Mouse (Mus musculus) intestine, embryonic 15.5 days (tissue): ENCODE results near the gene Hmcn2. TPM values are rescaled to one million over a fixed set of nuclear protein-coding genes. Genes with fewer than 3 reads are reported as not detected.

Experiments
- ATAC-seq: fragments of 200-750 bp; cut with Nextera tagmentation; 2 replicates; pipeline ENCODE4 v1.8.0; 2017; ENCODE audit warnings: moderate TSS enrichment, moderate library complexity
- H3K27ac ChIP-seq: fragments of 300-500 bp; sonication (generic); 2 replicates; pipeline ENCODE4 v1.5.1; 2015; ENCODE audit warnings: mild to moderate bottlenecking, inconsistent platforms
- H3K27me3 ChIP-seq: fragments of 300-500 bp; sonication (generic); replicated peaks from 2 replicates; pipeline ENCODE4 v1.6.1; 2015; ENCODE audit warnings: inconsistent platforms
- H3K36me3 ChIP-seq: fragments of 300-500 bp; sonication (generic); 2 replicates; pipeline ENCODE4 v1.6.1; 2015; ENCODE audit warnings: inconsistent platforms
- H3K4me1 ChIP-seq: fragments of 300-500 bp; sonication (generic); replicated peaks from 2 replicates; pipeline ENCODE4 v1.6.1; 2015; ENCODE audit warnings: inconsistent platforms
- H3K4me2 ChIP-seq: fragments of 300-500 bp; sonication (generic); replicated peaks from 2 replicates; pipeline ENCODE4 v1.6.1; 2015; ENCODE audit warnings: mild to moderate bottlenecking, inconsistent platforms
- H3K4me3 ChIP-seq: fragments of 300-500 bp; sonication (generic); replicated peaks from 2 replicates; pipeline ENCODE4 v1.5.1; 2015; ENCODE audit warnings: inconsistent platforms
- H3K9ac ChIP-seq: fragments of 300-500 bp; sonication (generic); 2 replicates; pipeline ENCODE4 v1.6.1; 2015; ENCODE audit warnings: inconsistent platforms
- H3K9me3 ChIP-seq: fragments of 300-500 bp; sonication (generic); 2 replicates; pipeline ENCODE4 v1.6.1; 2016; ENCODE audit warnings: inconsistent platforms
- WGBS: fragments of 180-500 bp; shearing (Covaris S2); methylation state at CpG from one replicate; pipeline ENCODE4 v1.1.7; 2015; 5-methylcytosine and 5-hydroxymethylcytosine counted together
- polyA plus RNA-seq: library from polyadenylated mRNA; unstranded; fragments of >200 nt; fragmentation: Nextera tagmentation; extraction: Ambion mirVana; gene quantifications from 2 replicates; pipeline ENCODE4 v1.2.1, GENCODE M21; 2015

The Hmcn2 gene
- polyA plus RNA-seq, 1 experiment from 2014 or later: 3.3 TPM

DNA sequence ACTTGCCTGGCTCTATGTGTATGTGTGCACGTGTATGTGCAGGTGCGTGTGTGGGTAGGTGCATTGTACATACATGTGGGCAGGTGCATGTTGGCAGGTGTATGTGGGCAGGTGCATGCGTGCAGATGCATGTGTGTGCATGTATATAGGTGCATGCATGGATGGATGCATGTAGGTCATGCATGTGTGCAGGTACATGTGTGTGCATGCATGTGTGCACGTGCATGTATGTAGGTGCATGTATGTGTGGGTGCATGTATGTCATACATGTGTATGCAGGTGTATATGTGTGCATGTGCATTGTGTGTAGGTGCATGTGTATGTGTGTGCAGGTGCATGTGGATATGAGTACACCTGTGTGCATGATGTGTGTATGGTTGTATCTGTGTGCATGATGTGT lies 135.7 kb downstream of the Hmcn2 start:
- no peaks in the 10 kb centered on the region for H3K36me3 ChIP-seq
- H3K27ac ChIP-seq: no peak overlapping the region
- H3K9ac ChIP-seq: no peak overlapping the region
- no peak overlapping the region for H3K4me2 ChIP-seq
- H3K9me3 ChIP-seq: no peaks in the 10 kb centered on the region
- H3K4me3 ChIP-seq: no peak overlapping the region
- WGBS: 95% methylated on average over 4 of the region's 4 CpGs
- no peaks in the 10 kb centered on the region for H3K27me3 ChIP-seq
- peaks cover 40% of the 10 kb centered on the region for H3K4me1 ChIP-seq
- no peak for ATAC-seq

DNA sequence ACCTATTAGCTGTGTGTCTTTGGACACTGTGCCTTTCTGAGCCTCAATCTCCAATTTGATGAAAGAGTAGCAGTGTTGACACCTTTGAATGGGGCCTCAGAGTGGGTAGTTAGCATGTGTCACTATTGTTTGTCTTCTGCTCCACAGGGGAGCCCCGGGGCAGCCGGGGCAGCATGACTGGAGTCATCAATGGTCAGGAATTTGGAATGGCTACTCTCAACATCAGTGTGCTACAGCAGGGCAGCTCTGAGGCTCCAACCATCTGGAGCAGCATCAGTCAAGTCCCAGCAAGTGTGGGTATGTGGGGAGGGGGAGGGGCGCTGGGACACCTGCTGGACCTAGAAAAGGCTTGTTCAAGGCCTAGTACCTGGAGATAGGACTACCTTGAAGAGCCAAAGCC lies 136.4 kb downstream of the Hmcn2 start:
- WGBS: 63% methylated on average over 3 of the region's 3 CpGs
- no peaks in the 10 kb centered on the region for H3K9me3 ChIP-seq
- no peak overlapping the region for H3K27ac ChIP-seq
- no peak for ATAC-seq
- H3K4me2 ChIP-seq: no peak overlapping the region
- H3K9ac ChIP-seq: no peak overlapping the region
- no peak overlapping the region for H3K4me3 ChIP-seq
- peaks cover 41% of the 10 kb centered on the region for H3K4me1 ChIP-seq
- H3K27me3 ChIP-seq: no peaks in the 10 kb centered on the region
- no peaks in the 10 kb centered on the region for H3K36me3 ChIP-seq

DNA sequence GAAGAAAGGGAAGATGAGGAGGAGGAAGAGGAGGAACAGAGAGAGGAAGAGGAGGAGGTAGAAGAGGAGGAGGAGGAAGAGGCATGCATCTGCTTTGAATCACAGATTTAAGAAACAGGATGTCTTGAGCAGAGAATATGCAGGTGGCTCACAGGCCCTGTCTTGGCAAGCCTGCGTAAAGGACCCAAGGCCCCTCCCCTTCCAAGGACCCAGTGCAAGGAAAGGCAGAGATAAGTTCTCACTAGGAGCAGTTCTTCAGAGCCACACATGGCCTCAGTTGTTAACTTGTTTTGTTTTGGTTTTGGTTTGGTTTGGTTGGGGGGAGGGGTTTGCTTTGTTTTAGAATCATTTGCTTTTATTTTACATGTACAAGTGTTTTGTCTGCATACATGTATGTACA lies 137.3 kb downstream of the Hmcn2 start:
- ATAC-seq: no peak
- no peaks in the 10 kb centered on the region for H3K27me3 ChIP-seq
- no peaks in the 10 kb centered on the region for H3K9me3 ChIP-seq
- peaks cover 41% of the 10 kb centered on the region for H3K4me1 ChIP-seq
- WGBS: 17% methylated on average over 1 of the region's 1 CpGs
- H3K4me2 ChIP-seq: no peak overlapping the region
- no peaks in the 10 kb centered on the region for H3K36me3 ChIP-seq
- H3K27ac ChIP-seq: no peak overlapping the region
- no peak overlapping the region for H3K9ac ChIP-seq
- H3K4me3 ChIP-seq: no peak overlapping the region

- no peak overlapping the region for H3K4me3 ChIP-seq
- ATAC-seq: no peak; the same call in 1 of the 2 replicates
- H3K4me1 ChIP-seq: peaks cover 41% of the 10 kb centered on the region
- H3K9me3 ChIP-seq: no peaks in the 10 kb centered on the region
- peak overlapping the region; percentile 20; the same call in 1 of the 2 replicates for H3K4me2 ChIP-seq
- H3K9ac ChIP-seq: no peak overlapping the region
- peak overlapping the region; percentile 74 for H3K27ac ChIP-seq
- no peaks in the 10 kb centered on the region for H3K36me3 ChIP-seq
- 71% methylated on average over 13 of the region's 13 CpGs for WGBS
- no peaks in the 10 kb centered on the region for H3K27me3 ChIP-seq
Measured at GRCm38 (mm10) chr2:31453011-31453410, 138.8 kb downstream of the Hmcn2 start.

- H3K27me3 ChIP-seq: no peaks in the 10 kb centered on the region
Measured at GRCm38 (mm10) chr2:31453559-31454177, 139.5 kb downstream of the Hmcn2 start.

GRCm38 (mm10) chr2:31454280-31454679 lies 140.1 kb downstream of the Hmcn2 start:
- Histone ChIP-seq H3K4me3 (no peak overlapping the region), H3K4me1 (peaks cover 47% of the 10 kb centered on the region), H3K9me3 (no peaks in the 10 kb centered on the region), H3K9ac (no peak overlapping the region), H3K27me3 (no peaks in the 10 kb centered on the region), H3K36me3 (no peaks in the 10 kb centered on the region), H3K4me2 (no peak overlapping the region), H3K27ac (peak overlapping the region; percentile 74; the same call in 1 of the 2 replicates)
- ATAC-seq: no peak
- WGBS: 56% methylated on average over 8 of the region's 8 CpGs

More at GRCm38 (mm10) chr2:31453559-31454177, 139.5 kb downstream of the Hmcn2 start:
- WGBS: 30% methylated on average over 11 of the region's 11 CpGs
- ATAC-seq: peak; percentile 82
- no peaks in the 10 kb centered on the region for H3K36me3 ChIP-seq
- H3K4me2 ChIP-seq: peak overlapping the region; percentile 20
- no peak overlapping the region for H3K4me3 ChIP-seq
- peaks cover 43% of the 10 kb centered on the region for H3K4me1 ChIP-seq
- no peak overlapping the region for H3K9ac ChIP-seq
- H3K27ac ChIP-seq: peak overlapping the region; percentile 74
- no peaks in the 10 kb centered on the region for H3K9me3 ChIP-seq

DNA sequence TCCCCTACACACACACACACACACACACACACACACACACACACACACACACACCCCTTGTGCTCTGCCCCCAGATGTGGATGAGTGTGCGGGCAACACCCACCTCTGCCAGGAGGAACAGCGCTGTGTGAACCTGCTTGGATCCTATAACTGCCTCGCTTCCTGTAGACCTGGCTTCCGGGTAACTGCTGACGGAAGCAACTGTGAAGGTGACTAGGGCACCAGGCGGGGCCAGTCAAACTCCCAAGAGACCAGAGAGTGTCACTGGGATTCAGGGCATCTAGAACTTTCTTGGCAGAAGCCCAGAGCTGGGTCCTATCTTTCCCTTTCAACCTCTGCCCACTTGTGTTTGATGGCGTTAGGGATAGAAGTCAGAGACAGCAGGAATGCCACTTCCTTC lies 141.2 kb downstream of the Hmcn2 start:
- no peak overlapping the region for H3K9ac ChIP-seq
- H3K4me3 ChIP-seq: no peak overlapping the region
- no peak overlapping the region for H3K27ac ChIP-seq
- H3K4me1 ChIP-seq: peaks cover 50% of the 10 kb centered on the region
- no peaks in the 10 kb centered on the region for H3K27me3 ChIP-seq
- WGBS: 82% methylated on average over 7 of the region's 7 CpGs
- H3K9me3 ChIP-seq: no peaks in the 10 kb centered on the region
- no peak overlapping the region for H3K4me2 ChIP-seq
- no peaks in the 10 kb centered on the region for H3K36me3 ChIP-seq
- ATAC-seq: no peak

GRCm38 (mm10) chr2:31458460-31458859 lies 144.2 kb downstream of the Hmcn2 start:
- 51% methylated on average over 5 of the region's 5 CpGs for WGBS
- peak overlapping the region; percentile 27; the same call in 1 of the 2 replicates for H3K27ac ChIP-seq
- no peak overlapping the region for H3K4me2 ChIP-seq
- H3K9me3 ChIP-seq: no peaks in the 10 kb centered on the region
- no peaks in the 10 kb centered on the region for H3K36me3 ChIP-seq
- peaks cover 34% of the 10 kb centered on the region for H3K4me1 ChIP-seq
- H3K4me3 ChIP-seq: no peak overlapping the region
- ATAC-seq: 0 out of 2 replicates have a peak, but pooled peaks have one; percentile 1
- H3K9ac ChIP-seq: no peak overlapping the region
- H3K27me3 ChIP-seq: no peaks in the 10 kb centered on the region

DNA sequence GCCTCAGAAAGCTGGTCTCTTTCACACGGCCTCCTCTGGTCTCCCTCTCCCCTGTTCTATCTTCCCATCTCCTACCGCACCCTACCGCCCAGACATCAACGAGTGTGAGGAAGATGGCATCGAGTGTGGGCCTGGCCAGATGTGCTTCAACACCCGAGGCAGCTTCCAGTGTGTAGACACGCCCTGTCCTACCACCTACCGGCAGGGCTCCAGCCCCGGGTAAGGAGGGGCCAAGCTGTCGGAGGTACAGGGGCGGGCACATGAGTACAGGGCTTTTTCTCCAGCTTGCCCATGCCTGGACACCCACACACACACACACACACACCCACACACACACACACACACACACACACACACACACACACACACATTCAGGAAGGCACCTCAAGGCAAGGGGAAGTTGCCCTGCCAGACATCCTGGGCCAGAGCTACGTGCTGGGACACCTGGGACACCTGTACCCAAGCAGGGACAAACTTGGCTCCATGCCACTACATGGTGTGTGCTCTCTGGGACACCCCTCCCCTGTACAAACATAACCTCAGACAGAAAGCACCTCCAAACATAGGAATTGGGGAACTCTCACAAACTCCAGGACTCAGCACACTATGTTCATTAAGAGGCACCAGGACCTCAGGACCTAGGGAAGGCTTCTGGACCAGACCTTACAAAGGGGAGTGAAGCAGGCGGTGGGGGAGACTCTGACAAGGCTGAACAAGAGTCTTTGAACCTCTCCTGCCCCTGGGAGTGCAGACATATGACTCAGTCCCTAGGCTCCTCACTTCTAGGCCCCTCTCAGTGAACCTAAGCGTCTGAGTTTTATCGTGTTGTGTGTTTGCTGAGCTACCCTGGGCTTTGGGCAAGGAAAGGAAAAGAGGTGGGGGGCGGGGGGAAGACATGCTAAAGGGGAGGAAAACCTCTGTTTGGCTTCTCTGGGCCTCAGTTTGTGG lies 145.0 kb downstream of the Hmcn2 start:
- H3K9me3 ChIP-seq: no peaks in the 10 kb centered on the region
- peak overlapping the region; percentile 44 for H3K4me3 ChIP-seq
- H3K27me3 ChIP-seq: no peaks in the 10 kb centered on the region
- H3K4me2 ChIP-seq: peak overlapping the region; percentile 92
- H3K4me1 ChIP-seq: peaks cover 32% of the 10 kb centered on the region
- peak overlapping the region; percentile 77 for H3K27ac ChIP-seq
- 38% methylated on average over 16 of the region's 16 CpGs for WGBS
- peak overlapping the region; percentile 58; the same call in 1 of the 2 replicates for H3K9ac ChIP-seq
- peak; percentile 85 for ATAC-seq
- H3K36me3 ChIP-seq: no peaks in the 10 kb centered on the region

DNA sequence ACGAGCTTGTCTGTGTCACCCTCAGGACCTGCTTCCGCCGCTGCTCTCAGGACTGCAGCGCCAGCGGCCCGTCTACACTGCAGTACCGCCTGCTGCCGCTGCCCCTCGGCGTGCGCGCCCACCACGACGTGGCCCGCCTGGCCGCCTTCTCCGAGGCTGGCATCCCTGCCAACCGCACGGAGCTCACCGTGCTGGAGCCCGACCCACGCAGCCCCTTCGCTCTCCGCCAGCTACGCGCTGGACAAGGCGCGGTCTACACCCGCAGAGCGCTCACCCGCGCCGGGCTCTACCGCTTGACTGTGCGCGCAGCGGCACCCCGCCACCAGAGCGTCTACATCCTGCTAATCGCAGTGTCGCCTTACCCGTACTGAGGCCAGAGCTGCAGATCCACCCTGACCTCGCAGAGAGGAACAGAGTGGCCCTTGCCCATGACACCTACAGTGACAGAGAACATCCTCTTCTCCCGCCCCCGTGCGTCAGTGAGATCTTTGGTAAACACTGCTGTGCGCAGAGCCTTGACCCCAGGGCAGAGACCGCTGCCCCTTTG lies 145.9 kb downstream of the Hmcn2 start:
- 3% methylated on average over 48 of the region's 48 CpGs for WGBS
- peak overlapping the region; percentile 77 for H3K27ac ChIP-seq
- ATAC-seq: peak; percentile 21; the same call in 1 of the 2 replicates
- H3K4me3 ChIP-seq: peak overlapping the region; percentile 44
- H3K27me3 ChIP-seq: no peaks in the 10 kb centered on the region
- peak overlapping the region; percentile 92 for H3K4me2 ChIP-seq
- H3K36me3 ChIP-seq: no peaks in the 10 kb centered on the region
- peaks cover 30% of the 10 kb centered on the region for H3K4me1 ChIP-seq
- H3K9ac ChIP-seq: peak overlapping the region; percentile 58
- no peaks in the 10 kb centered on the region for H3K9me3 ChIP-seq

- Histone ChIP-seq H3K9me3 (no peaks in the 10 kb centered on the region), H3K9ac (no peak overlapping the region), H3K4me3 (no peak overlapping the region), H3K27ac (no peak overlapping the region), H3K27me3 (no peaks in the 10 kb centered on the region), H3K36me3 (no peaks in the 10 kb centered on the region), H3K4me2 (no peak overlapping the region), H3K4me1 (peaks cover 30% of the 10 kb centered on the region)
- ATAC-seq: no peak
- 70% methylated on average over 7 of the region's 7 CpGs for WGBS
Measured at GRCm38 (mm10) chr2:31460920-31461319, 146.7 kb downstream of the Hmcn2 start.

GRCm38 (mm10) chr2:31462051-31462450 lies 147.8 kb downstream of the Hmcn2 start:
- Histone ChIP-seq H3K9ac (no peak overlapping the region), H3K27me3 (no peaks in the 10 kb centered on the region), H3K4me1 (peaks cover 30% of the 10 kb centered on the region), H3K4me2 (no peak overlapping the region), H3K9me3 (no peaks in the 10 kb centered on the region), H3K27ac (no peak overlapping the region), H3K36me3 (no peaks in the 10 kb centered on the region), H3K4me3 (no peak overlapping the region)
- WGBS: 34% methylated on average over 8 of the region's 8 CpGs
- no peak for ATAC-seq
